Mouse (Mus musculus): ENCODE data around the gene Wwp2.

The Wwp2 gene

GRCm38 (mm10) chr8:107435421-107435961 lies 674 bp upstream of the Wwp2 start:
- DNase-seq (ENCODE audit: low spot score): no peak

GRCm38 (mm10) chr8:107436841-107437421 lies 766 bp downstream of the Wwp2 start:
- peak; percentile 20 for DNase-seq (ENCODE audit: low spot score)

GRCm38 (mm10) chr8:107437711-107438110 lies 1.5 kb downstream of the Wwp2 start:
- no peak for DNase-seq (ENCODE audit: low spot score)

- no peak for DNase-seq (ENCODE audit: low spot score)
These were observed 3.9 kb downstream of the Wwp2 start for GRCm38 (mm10) chr8:107439880-107440625.

- DNase-seq (ENCODE audit: low spot score): no peak
These were observed 8.5 kb downstream of the Wwp2 start for GRCm38 (mm10) chr8:107444626-107445025.

GRCm38 (mm10) chr8:107447713-107448112 lies 11.5 kb downstream of the Wwp2 start:
- no peak for DNase-seq (ENCODE audit: low spot score)

GRCm38 (mm10) chr8:107448382-107448889 lies 12.3 kb downstream of the Wwp2 start:
- no peak for DNase-seq (ENCODE audit: low spot score)

- DNase-seq (ENCODE audit: low spot score): no peak
These were observed 13.0 kb downstream of the Wwp2 start for GRCm38 (mm10) chr8:107449130-107449529.

- DNase-seq (ENCODE audit: low spot score): no peak
These were observed 13.5 kb downstream of the Wwp2 start for GRCm38 (mm10) chr8:107449655-107450054.

GRCm38 (mm10) chr8:107451414-107452066 lies 15.4 kb downstream of the Wwp2 start:
- no peak for DNase-seq (ENCODE audit: low spot score)

GRCm38 (mm10) chr8:107453386-107453785 lies 17.2 kb downstream of the Wwp2 start:
- no peak for DNase-seq (ENCODE audit: low spot score)

- DNase-seq (ENCODE audit: low spot score): no peak
These were observed 19.1 kb downstream of the Wwp2 start for GRCm38 (mm10) chr8:107455268-107455667.

GRCm38 (mm10) chr8:107457725-107458124 lies 21.6 kb downstream of the Wwp2 start:
- DNase-seq (ENCODE audit: low spot score): no peak

- no peak for DNase-seq (ENCODE audit: low spot score)
These were observed 22.1 kb downstream of the Wwp2 start for GRCm38 (mm10) chr8:107458281-107458680.

- no peak for DNase-seq (ENCODE audit: low spot score)
These were observed 26.3 kb downstream of the Wwp2 start for GRCm38 (mm10) chr8:107462423-107462822.

GRCm38 (mm10) chr8:107465332-107465990 lies 29.3 kb downstream of the Wwp2 start:
- no peak for DNase-seq (ENCODE audit: low spot score)

GRCm38 (mm10) chr8:107466642-107467041 lies 30.5 kb downstream of the Wwp2 start:
- DNase-seq (ENCODE audit: low spot score): no peak

- no peak for DNase-seq (ENCODE audit: low spot score)
These were observed 32.7 kb downstream of the Wwp2 start for GRCm38 (mm10) chr8:107468811-107469302.

GRCm38 (mm10) chr8:107470302-107470701 lies 34.1 kb downstream of the Wwp2 start:
- no peak for DNase-seq (ENCODE audit: low spot score)

GRCm38 (mm10) chr8:107472403-107473100 lies 36.4 kb downstream of the Wwp2 start:
- DNase-seq (ENCODE audit: low spot score): no peak

- no peak for DNase-seq (ENCODE audit: low spot score)
These were observed 37.2 kb downstream of the Wwp2 start for GRCm38 (mm10) chr8:107473369-107473768.

All from ovary, postnatal 36 days (tissue).